Comparison of ENCODE assay signal across 25 mouse cellular contexts in the genomic region with DNA sequence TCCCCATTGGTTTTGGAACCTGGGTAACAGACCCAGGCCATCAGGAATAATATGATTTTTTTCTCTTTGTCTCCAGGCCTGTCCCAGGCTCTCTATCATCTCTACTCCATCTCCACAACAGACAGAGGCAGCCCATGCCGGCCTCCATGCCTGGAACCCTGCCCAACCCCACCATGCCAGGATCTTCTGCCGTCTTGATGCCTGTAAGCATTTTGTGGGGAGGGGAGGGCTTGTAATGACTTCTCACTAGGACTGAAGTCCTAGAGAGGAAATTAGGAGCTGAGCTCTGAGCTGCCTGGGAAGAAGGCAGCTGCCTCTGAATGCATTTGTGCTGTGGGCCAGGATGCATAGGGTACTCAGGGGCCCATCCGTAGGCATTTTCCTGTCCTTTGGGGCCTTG.
DNase-seq lines count a peak whose midpoint lies in the region; ATAC-seq and TF ChIP-seq lines count a peak whose summit lies in the region.
"Had no signal": no experiment of that assay in that cellular context is flagged by ENCODE, and none has a peak within 500 bp of the region (broad histone marks: within the 10 kb centered on the region; RNA-seq: fewer than 3 reads in every experiment).

No protein-coding gene starts in this region.

- 55% methylated on average over 3 of the region's 3 CpGs for WGBS in heart, embryonic 10.5 days
- WGBS in heart, embryonic 16.5 days = 45% methylated on average over 3 of the region's 3 CpGs
- WGBS in limb, embryonic 14.5 days = 56% methylated on average over 3 of the region's 3 CpGs

- no peaks in the 10 kb centered on the region for H3K27me3 ChIP-seq in heart, embryonic 10.5 days (ENCODE audit: insufficient read depth, poor library complexity, severe bottlenecking)
- no peaks in the 10 kb centered on the region for H3K27me3 ChIP-seq in heart, embryonic 16.5 days (ENCODE audit: control insufficient read depth, insufficient read depth, low read length)
- H3K27me3 ChIP-seq in limb, embryonic 14.5 days (ENCODE audit: control insufficient read depth, insufficient read depth, low read length) = no peaks in the 10 kb centered on the region
- H3K27me3 ChIP-seq: forebrain, embryonic 12.5 days; hindbrain, embryonic 12.5 days; intestine, embryonic 15.5 days; limb, embryonic 12.5 days; liver, embryonic 12.5 days had no signal

- ATAC-seq in heart, embryonic 16.5 days (replicated peaks; ENCODE audit: extremely low read depth, insufficient read depth, low FRiP score) = no peak
- no peak for ATAC-seq in limb, embryonic 14.5 days (ENCODE audit: low FRiP score, low read depth)
- ATAC-seq: hindbrain, postnatal 0 days; intestine, embryonic 15.5 days; liver, embryonic 12.5 days; liver, postnatal 0 days; midbrain, embryonic 16.5 days had no signal

- peak; percentile 45 to 59 for DNase-seq in cerebellum, postnatal 14 days
- no peak for DNase-seq in cerebellum, adult 9-10 months
- no peak for DNase-seq in heart, embryonic 10.5 days (ENCODE audit: low spot score)
- no peak for DNase-seq in heart, adult 8-10 months (ENCODE audit: low spot score)
- no peak for DNase-seq in heart, adult 18-20 months
- DNase-seq in limb, embryonic 14.5 days (ENCODE audit: low spot score) = no peak
- DNase-seq: adrenal gland, adult 8-10 months; cerebellum, adult 8-10 months; layer of hippocampus, postnatal 36 days; liver, postnatal 0 days; spleen, adult 18-20 months; thymus, adult 18-20 months; thymus, postnatal 25 days had no signal

- no peaks in the 10 kb centered on the region for H3K9me3 ChIP-seq in heart, embryonic 10.5 days
- H3K9me3 ChIP-seq in heart, embryonic 16.5 days (replicated peaks; ENCODE audit: control insufficient read depth, low read length) = no peaks in the 10 kb centered on the region
- H3K9me3 ChIP-seq in limb, embryonic 14.5 days (ENCODE audit: control insufficient read depth, low read length) = no peaks in the 10 kb centered on the region
- H3K9me3 ChIP-seq: forebrain, embryonic 12.5 days; hindbrain, embryonic 12.5 days; intestine, embryonic 15.5 days; limb, embryonic 12.5 days; liver, embryonic 12.5 days had no signal

- no peak overlapping the region for H3K9ac ChIP-seq in heart, embryonic 16.5 days (ENCODE audit: low read length)
- no peak overlapping the region for H3K9ac ChIP-seq in limb, embryonic 14.5 days (ENCODE audit: low read depth, low read length, severe bottlenecking)
- H3K9ac ChIP-seq: forebrain, embryonic 12.5 days; hindbrain, embryonic 12.5 days; intestine, embryonic 15.5 days; limb, embryonic 12.5 days; liver, embryonic 12.5 days; liver, postnatal 0 days had no signal

- no peaks in the 10 kb centered on the region for H3K36me3 ChIP-seq in heart, embryonic 10.5 days
- no peaks in the 10 kb centered on the region; the same call in 1 of the 2 replicates for H3K36me3 ChIP-seq in heart, embryonic 16.5 days (ENCODE audit: control insufficient read depth, insufficient read depth)
- peaks cover 13% of the 10 kb centered on the region; the same call in 1 of the 2 replicates for H3K36me3 ChIP-seq in limb, embryonic 14.5 days (ENCODE audit: control insufficient read depth, insufficient read depth, low read length)
- H3K36me3 ChIP-seq: forebrain, embryonic 12.5 days; G1E; hindbrain, embryonic 12.5 days; intestine, embryonic 15.5 days; liver, embryonic 12.5 days had no signal

- H3K4me3 ChIP-seq in heart, embryonic 10.5 days = no peak overlapping the region
- no peak overlapping the region for H3K4me3 ChIP-seq in heart, embryonic 16.5 days (ENCODE audit: low read length)
- no peak overlapping the region for H3K4me3 ChIP-seq in limb, embryonic 14.5 days (replicated peaks; ENCODE audit: low read length)
- H3K4me3 ChIP-seq: erythroblast, embryonic 14.5 days; forebrain, embryonic 12.5 days; hindbrain, embryonic 12.5 days; intestine, embryonic 15.5 days; limb, embryonic 12.5 days; liver, embryonic 12.5 days had no signal

- H3K27ac ChIP-seq in heart, embryonic 10.5 days = peak overlapping the region; percentile 66; the same call in 1 of the 2 replicates
- peak overlapping the region; percentile 63 for H3K27ac ChIP-seq in heart, embryonic 16.5 days (ENCODE audit: low read length)
- peak overlapping the region; percentile 40; the same call in 1 of the 2 replicates for H3K27ac ChIP-seq in limb, embryonic 14.5 days (replicated peaks; ENCODE audit: low read depth, low read length)
- H3K27ac ChIP-seq: forebrain, embryonic 12.5 days; hindbrain, embryonic 12.5 days; hindbrain, postnatal 0 days; intestine, embryonic 15.5 days; liver, embryonic 12.5 days; stomach, postnatal 0 days had no signal

- H3K4me1 ChIP-seq in heart, embryonic 10.5 days = peaks cover 14% of the 10 kb centered on the region
- peaks cover 13% of the 10 kb centered on the region for H3K4me1 ChIP-seq in heart, embryonic 16.5 days (ENCODE audit: control insufficient read depth, insufficient read depth, low read length)
- peaks cover 22% of the 10 kb centered on the region for H3K4me1 ChIP-seq in limb, embryonic 14.5 days (ENCODE audit: control insufficient read depth, insufficient read depth, low read length)
- H3K4me1 ChIP-seq: forebrain, embryonic 12.5 days; hindbrain, embryonic 12.5 days; intestine, embryonic 15.5 days; liver, embryonic 12.5 days had no signal

- H3K4me2 ChIP-seq in heart, embryonic 16.5 days (ENCODE audit: low read depth, low read length) = no peak overlapping the region
- H3K4me2 ChIP-seq in limb, embryonic 14.5 days (replicated peaks; ENCODE audit: low read depth, low read length, severe bottlenecking) = no peak overlapping the region
- H3K4me2 ChIP-seq: forebrain, embryonic 12.5 days; hindbrain, embryonic 12.5 days; intestine, embryonic 15.5 days; limb, embryonic 12.5 days; liver, embryonic 12.5 days; midbrain, embryonic 11.5 days had no signal

- no peak for TF ChIP-seq POLR2A in limb, embryonic 14.5 days (IDR thresholded peaks at IDR 0.05; ENCODE audit: borderline replicate concordance, extremely low read depth, insufficient read depth, insufficient read length)

Comparison
In these comparisons a context has a peak if more than half of its experiments do, and no peak if none do; other contexts are left out.
1. DNase-seq: peak in cerebellum, postnatal 14 days (2 of 2); none in cerebellum, adult 9-10 months (single experiment), heart, embryonic 10.5 days (single experiment), heart, adult 8-10 months (single experiment), heart, adult 18-20 months (0 of 2) and limb, embryonic 14.5 days (single experiment).
2. Peak in every context shown above with its lines, with median percentiles within 50 percentile points of each other: H3K27ac ChIP-seq.